Mouse (Mus musculus): Measurements from ENCODE around the gene Mrpl17. TPM values are rescaled to one million over a fixed set of nuclear protein-coding genes. Genes with fewer than 3 reads are reported as not detected.

Mrpl17 gene
- polyA plus RNA-seq, 2 experiments, result 307 to 337 TPM

- no peak overlapping the region; the same call in 1 of the 2 replicates for H3K4me2 ChIP-seq (replicated peaks; ENCODE audit: low read depth, low read length, severe bottlenecking)
- H3K4me3 ChIP-seq (replicated peaks; ENCODE audit: low read length), result no peak overlapping the region
- DNase-seq (ENCODE audit: low spot score) (no peak), ATAC-seq (ENCODE audit: low FRiP score, low read depth) (peak; percentile 32; the same call in 1 of the 2 replicates)
- no peaks in the 10 kb centered on the region for H3K9me3 ChIP-seq (ENCODE audit: control insufficient read depth, low read length)
- no peak for TF ChIP-seq POLR2A (IDR thresholded peaks at IDR 0.05; ENCODE audit: borderline replicate concordance, extremely low read depth, insufficient read depth, insufficient read length)
- WGBS, result 21% methylated on average over 6 of the region's 6 CpGs
- peaks cover 94% of the 10 kb centered on the region for H3K36me3 ChIP-seq (ENCODE audit: control insufficient read depth, insufficient read depth, low read length)
- H3K27me3 ChIP-seq (ENCODE audit: control insufficient read depth, insufficient read depth, low read length), result no peaks in the 10 kb centered on the region
- H3K9ac ChIP-seq (ENCODE audit: low read depth, low read length, severe bottlenecking), result no peak overlapping the region
- peaks cover 18% of the 10 kb centered on the region for H3K4me1 ChIP-seq (ENCODE audit: control insufficient read depth, insufficient read depth, low read length)
- H3K27ac ChIP-seq (replicated peaks; ENCODE audit: low read depth, low read length), result peak overlapping the region; percentile 44
These were observed 43.2 kb downstream of the Mrpl17 start for GRCm38 (mm10) chr7:105767729-105768165.

- ATAC-seq (ENCODE audit: low FRiP score, low read depth) (no peak), DNase-seq (ENCODE audit: low spot score) (no peak)
- Histone ChIP-seq H3K27me3 (ENCODE audit: control insufficient read depth, insufficient read depth, low read length) (no peaks in the 10 kb centered on the region), H3K4me2 (replicated peaks; ENCODE audit: low read depth, low read length, severe bottlenecking) (no peak overlapping the region), H3K9ac (ENCODE audit: low read depth, low read length, severe bottlenecking) (no peak overlapping the region), H3K4me3 (replicated peaks; ENCODE audit: low read length) (no peak overlapping the region), H3K27ac (replicated peaks; ENCODE audit: low read depth, low read length) (no peak overlapping the region), H3K9me3 (ENCODE audit: control insufficient read depth, low read length) (no peaks in the 10 kb centered on the region), H3K36me3 (ENCODE audit: control insufficient read depth, insufficient read depth, low read length) (peaks cover 85% of the 10 kb centered on the region), H3K4me1 (ENCODE audit: control insufficient read depth, insufficient read depth, low read length) (peaks cover 12% of the 10 kb centered on the region; the same call in 1 of the 2 replicates)
- 89% methylated on average over 11 of the region's 11 CpGs for WGBS
- no peak for TF ChIP-seq POLR2A (IDR thresholded peaks at IDR 0.05; ENCODE audit: borderline replicate concordance, extremely low read depth, insufficient read depth, insufficient read length)
These were observed 46.6 kb downstream of the Mrpl17 start for GRCm38 (mm10) chr7:105764331-105764730.

- H3K27me3 ChIP-seq (ENCODE audit: control insufficient read depth, insufficient read depth, low read length), result no peaks in the 10 kb centered on the region
- WGBS, result 39% methylated on average over 55 of the region's 55 CpGs
- no peak for TF ChIP-seq POLR2A (IDR thresholded peaks at IDR 0.05; ENCODE audit: borderline replicate concordance, extremely low read depth, insufficient read depth, insufficient read length)
- DNase-seq (ENCODE audit: low spot score) (no peak), ATAC-seq (ENCODE audit: low FRiP score, low read depth) (no peak)
- H3K36me3 ChIP-seq (ENCODE audit: control insufficient read depth, insufficient read depth, low read length), result peaks cover 88% of the 10 kb centered on the region
- H3K4me3 ChIP-seq (replicated peaks; ENCODE audit: low read length), result no peak overlapping the region
- no peak overlapping the region for H3K9ac ChIP-seq (ENCODE audit: low read depth, low read length, severe bottlenecking)
- H3K27ac ChIP-seq (replicated peaks; ENCODE audit: low read depth, low read length), result no peak overlapping the region
- H3K9me3 ChIP-seq (ENCODE audit: control insufficient read depth, low read length), result no peaks in the 10 kb centered on the region
- H3K4me2 ChIP-seq (replicated peaks; ENCODE audit: low read depth, low read length, severe bottlenecking), result no peak overlapping the region; the same call in 1 of the 2 replicates
- 0 out of 2 replicates have a peak, but pooled peaks cover 2% of the 10 kb centered on the region for H3K4me1 ChIP-seq (ENCODE audit: control insufficient read depth, insufficient read depth, low read length)
These were observed 48.2 kb downstream of the Mrpl17 start for GRCm38 (mm10) chr7:105762517-105763270.

- no peak for TF ChIP-seq POLR2A (IDR thresholded peaks at IDR 0.05; ENCODE audit: borderline replicate concordance, extremely low read depth, insufficient read depth, insufficient read length)
- no peak overlapping the region; the same call in 1 of the 2 replicates for H3K4me2 ChIP-seq (replicated peaks; ENCODE audit: low read depth, low read length, severe bottlenecking)
- no peaks in the 10 kb centered on the region for H3K27me3 ChIP-seq (ENCODE audit: control insufficient read depth, insufficient read depth, low read length)
- peaks cover 89% of the 10 kb centered on the region for H3K36me3 ChIP-seq (ENCODE audit: control insufficient read depth, insufficient read depth, low read length)
- no peak overlapping the region for H3K4me3 ChIP-seq (replicated peaks; ENCODE audit: low read length)
- H3K9me3 ChIP-seq (ENCODE audit: control insufficient read depth, low read length), result no peaks in the 10 kb centered on the region
- no peak overlapping the region for H3K27ac ChIP-seq (replicated peaks; ENCODE audit: low read depth, low read length)
- WGBS, result 44% methylated on average over 43 of the region's 51 CpGs
- ATAC-seq (ENCODE audit: low FRiP score, low read depth) (no peak), DNase-seq (ENCODE audit: low spot score) (no peak)
- H3K9ac ChIP-seq (ENCODE audit: low read depth, low read length, severe bottlenecking), result no peak overlapping the region
- H3K4me1 ChIP-seq (ENCODE audit: control insufficient read depth, insufficient read depth, low read length), result no peaks in the 10 kb centered on the region
These were observed 49.0 kb downstream of the Mrpl17 start for GRCm38 (mm10) chr7:105761813-105762484.

GRCm38 (mm10) chr7:105753281-105753680, 57.6 kb downstream of the Mrpl17 start:
- H3K9ac ChIP-seq (ENCODE audit: low read depth, low read length, severe bottlenecking), result no peak overlapping the region
- WGBS, result 94% methylated on average over 10 of the region's 10 CpGs
- H3K27ac ChIP-seq (replicated peaks; ENCODE audit: low read depth, low read length), result no peak overlapping the region
- no peak overlapping the region for H3K4me3 ChIP-seq (replicated peaks; ENCODE audit: low read length)
- DNase-seq (ENCODE audit: low spot score) (no peak), ATAC-seq (ENCODE audit: low FRiP score, low read depth) (no peak)
- H3K36me3 ChIP-seq (ENCODE audit: control insufficient read depth, insufficient read depth, low read length), result peaks cover 63% of the 10 kb centered on the region
- no peak for TF ChIP-seq POLR2A (IDR thresholded peaks at IDR 0.05; ENCODE audit: borderline replicate concordance, extremely low read depth, insufficient read depth, insufficient read length)
- peaks cover 5% of the 10 kb centered on the region; the same call in 1 of the 2 replicates for H3K4me1 ChIP-seq (ENCODE audit: control insufficient read depth, insufficient read depth, low read length)
- H3K9me3 ChIP-seq (ENCODE audit: control insufficient read depth, low read length), result no peaks in the 10 kb centered on the region
- no peak overlapping the region for H3K4me2 ChIP-seq (replicated peaks; ENCODE audit: low read depth, low read length, severe bottlenecking)
- H3K27me3 ChIP-seq (ENCODE audit: control insufficient read depth, insufficient read depth, low read length), result no peaks in the 10 kb centered on the region

Other genes starting within 250 kb of the Mrpl17 start
- gene Apbb1, start 229.4 kb downstream of the Mrpl17 start, polyA plus RNA-seq (2012; rRNA removed), result 55.1 and 80.3 TPM in 2 replicates
- 30.3 and 34.5 TPM in 2 replicates for gene Apbb1, start 229.4 kb downstream of the Mrpl17 start, polyA plus RNA-seq (2014; fragmentation: Nextera tagmentation; extraction: Ambion mirVana)
- 0.96 and 1.1 TPM in 2 replicates for gene Hpx, start 211.0 kb downstream of the Mrpl17 start, polyA plus RNA-seq (2012; rRNA removed)
- 0.26 TPM in 1 of 2 replicates, not detected in the other for gene Hpx, start 211.0 kb downstream of the Mrpl17 start, polyA plus RNA-seq (2014; fragmentation: Nextera tagmentation; extraction: Ambion mirVana)
- gene Trim3, start 177.5 kb downstream of the Mrpl17 start, polyA plus RNA-seq (2012; rRNA removed), result 68.3 and 77.4 TPM in 2 replicates
- gene Trim3, start 177.5 kb downstream of the Mrpl17 start, polyA plus RNA-seq (2014; fragmentation: Nextera tagmentation; extraction: Ambion mirVana), result 35.1 and 37.0 TPM in 2 replicates
- gene Timm10b, start 171.0 kb downstream of the Mrpl17 start, polyA plus RNA-seq (2012; rRNA removed), result 136 and 176 TPM in 2 replicates
- 176 and 202 TPM in 2 replicates for gene Timm10b, start 171.0 kb downstream of the Mrpl17 start, polyA plus RNA-seq (2014; fragmentation: Nextera tagmentation; extraction: Ambion mirVana)
- 181 and 182 TPM in 2 replicates for gene Arfip2, start 170.7 kb downstream of the Mrpl17 start, polyA plus RNA-seq (2012; rRNA removed)
- gene Arfip2, start 170.7 kb downstream of the Mrpl17 start, polyA plus RNA-seq (2014; fragmentation: Nextera tagmentation; extraction: Ambion mirVana), result 106 and 110 TPM in 2 replicates
- gene Gm45799, start 170.5 kb downstream of the Mrpl17 start, polyA plus RNA-seq (2012; rRNA removed), result 173 and 186 TPM in 2 replicates
- 37.8 and 40.4 TPM in 2 replicates for gene Gm45799, start 170.5 kb downstream of the Mrpl17 start, polyA plus RNA-seq (2014; fragmentation: Nextera tagmentation; extraction: Ambion mirVana)
- 10.9 and 12.1 TPM in 2 replicates for gene Dnhd1, start 160.3 kb downstream of the Mrpl17 start, polyA plus RNA-seq (2012; rRNA removed)
- gene Dnhd1, start 160.3 kb downstream of the Mrpl17 start, polyA plus RNA-seq (2014; fragmentation: Nextera tagmentation; extraction: Ambion mirVana), result 1.4 and 1.8 TPM in 2 replicates
- 317 and 333 TPM in 2 replicates for gene Ilk, start 74.5 kb downstream of the Mrpl17 start, polyA plus RNA-seq (2012; rRNA removed)
- 353 and 358 TPM in 2 replicates for gene Ilk, start 74.5 kb downstream of the Mrpl17 start, polyA plus RNA-seq (2014; fragmentation: Nextera tagmentation; extraction: Ambion mirVana)
- gene Rrp8, start 73.7 kb downstream of the Mrpl17 start, polyA plus RNA-seq (2012; rRNA removed), result 23.9 and 27.6 TPM in 2 replicates
- 31.0 and 34.6 TPM in 2 replicates for gene Rrp8, start 73.7 kb downstream of the Mrpl17 start, polyA plus RNA-seq (2014; fragmentation: Nextera tagmentation; extraction: Ambion mirVana)
- gene Taf10, start 66.7 kb downstream of the Mrpl17 start, polyA plus RNA-seq (2012; rRNA removed), result 251 and 282 TPM in 2 replicates
- 155 and 163 TPM in 2 replicates for gene Taf10, start 66.7 kb downstream of the Mrpl17 start, polyA plus RNA-seq (2014; fragmentation: Nextera tagmentation; extraction: Ambion mirVana)
- 58.5 and 79.8 TPM in 2 replicates for gene Tpp1, start 58.9 kb downstream of the Mrpl17 start, polyA plus RNA-seq (2012; rRNA removed)
- 64.8 and 64.9 TPM in 2 replicates for gene Tpp1, start 58.9 kb downstream of the Mrpl17 start, polyA plus RNA-seq (2014; fragmentation: Nextera tagmentation; extraction: Ambion mirVana)
- 48.6 and 72.0 TPM in 2 replicates for gene Dchs1, start 23.4 kb downstream of the Mrpl17 start, polyA plus RNA-seq (2012; rRNA removed)
- 28.5 and 34.7 TPM in 2 replicates for gene Dchs1, start 23.4 kb downstream of the Mrpl17 start, polyA plus RNA-seq (2014; fragmentation: Nextera tagmentation; extraction: Ambion mirVana)
- 0.17 and 0.63 TPM in 2 replicates for gene Gm4070, start 142.9 kb upstream of the Mrpl17 start, polyA plus RNA-seq (2012; rRNA removed)
- gene Gm4070, start 142.9 kb upstream of the Mrpl17 start, polyA plus RNA-seq (2014; fragmentation: Nextera tagmentation; extraction: Ambion mirVana), result 0.48 TPM in 1 of 2 replicates, not detected in the other